Mouse (Mus musculus): ENCODE measurements around the gene Fcgr1.
"Not testable (repeated sequence)": the region's sequence is repeated elsewhere in the genome, so short reads cannot be mapped to it uniquely, and the experiment has no call there.

Fcgr1 gene

DNA sequence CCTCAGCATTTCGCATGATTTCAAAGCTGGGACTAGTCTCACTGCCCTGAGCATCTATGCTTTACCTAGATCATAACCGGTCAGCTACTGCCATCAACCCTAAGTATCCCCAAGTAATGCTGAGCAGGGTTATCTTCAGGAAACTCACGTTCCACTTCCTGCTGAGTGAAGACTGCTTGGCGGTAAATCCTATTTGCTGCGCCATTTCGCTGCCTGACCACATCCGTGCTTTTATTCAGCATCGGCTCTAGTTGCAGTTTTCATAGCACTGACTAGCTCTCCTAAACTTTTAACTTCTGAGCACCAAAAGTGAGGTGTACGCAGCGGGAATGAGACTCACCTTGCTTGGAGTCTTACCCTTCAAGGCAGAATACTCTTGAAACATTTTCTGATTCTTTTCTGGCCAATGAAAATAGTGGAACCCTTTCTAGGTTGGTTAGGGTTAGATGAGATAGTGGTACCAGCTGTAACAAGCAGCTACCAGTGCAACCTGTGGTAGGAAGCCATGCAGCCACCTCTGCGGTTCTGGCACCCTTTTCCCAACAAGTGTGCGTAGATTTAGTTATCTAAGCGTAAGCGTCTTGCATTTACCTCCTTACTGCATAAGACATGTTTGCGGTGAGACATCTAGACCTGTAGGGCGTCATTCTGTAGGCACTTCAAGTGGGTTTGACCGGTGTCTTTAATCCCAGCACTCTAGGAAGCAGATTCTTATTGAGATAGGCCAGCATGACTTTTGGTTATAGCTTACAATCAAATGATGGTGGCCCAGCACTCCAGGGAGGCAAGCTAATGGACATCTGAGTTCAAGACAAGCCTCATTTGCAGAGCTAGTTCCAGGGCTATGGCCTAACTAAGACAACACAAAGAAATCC lies 19.9 kb downstream of the Fcgr1 start:
- DNase-seq (ENCODE audit: low read depth, low spot score), result peak; percentile 52

GRCm38 (mm10) chr3:96269511-96270474 lies 24.0 kb downstream of the Fcgr1 start, which contains the start of gene Hist2h2bb:
Gene Hist2h2bb (plus strand): TSS chr3:96269752.
- peak; percentile 99 for DNase-seq (ENCODE audit: low read depth, low spot score)

DNA sequence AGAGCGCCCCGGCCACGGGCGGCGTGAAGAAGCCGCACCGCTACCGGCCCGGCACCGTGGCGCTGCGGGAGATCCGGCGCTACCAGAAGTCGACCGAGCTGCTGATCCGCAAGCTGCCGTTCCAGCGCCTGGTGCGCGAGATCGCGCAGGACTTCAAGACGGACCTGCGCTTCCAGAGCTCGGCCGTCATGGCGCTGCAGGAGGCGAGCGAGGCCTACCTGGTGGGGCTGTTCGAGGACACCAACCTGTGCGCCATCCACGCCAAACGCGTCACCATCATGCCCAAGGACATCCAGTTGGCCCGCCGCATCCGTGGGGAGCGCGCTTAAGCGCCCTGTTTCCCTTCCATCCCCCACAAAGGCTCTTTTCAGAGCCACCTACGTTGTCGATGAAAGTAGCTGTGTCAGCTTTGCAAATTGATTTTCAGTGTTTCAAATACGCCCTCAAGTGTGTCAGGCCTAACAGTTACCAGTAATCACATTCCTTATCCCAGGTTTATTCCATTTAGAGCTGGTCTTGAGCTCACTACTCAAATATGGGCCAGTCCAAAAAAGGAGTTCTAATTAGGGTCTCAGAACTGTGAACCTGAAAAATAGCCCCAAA lies 24.9 kb downstream of the Fcgr1 start:
- DNase-seq (ENCODE audit: low read depth, low spot score), result not testable (repeated sequence)

GRCm38 (mm10) chr3:96268051-96268775 lies 25.6 kb downstream of the Fcgr1 start, which contains the start of gene Hist2h3b:
Gene Hist2h3b (plus strand): TSS chr3:96268654.
- peak; percentile 90 for DNase-seq (ENCODE audit: low read depth, low spot score)

DNA sequence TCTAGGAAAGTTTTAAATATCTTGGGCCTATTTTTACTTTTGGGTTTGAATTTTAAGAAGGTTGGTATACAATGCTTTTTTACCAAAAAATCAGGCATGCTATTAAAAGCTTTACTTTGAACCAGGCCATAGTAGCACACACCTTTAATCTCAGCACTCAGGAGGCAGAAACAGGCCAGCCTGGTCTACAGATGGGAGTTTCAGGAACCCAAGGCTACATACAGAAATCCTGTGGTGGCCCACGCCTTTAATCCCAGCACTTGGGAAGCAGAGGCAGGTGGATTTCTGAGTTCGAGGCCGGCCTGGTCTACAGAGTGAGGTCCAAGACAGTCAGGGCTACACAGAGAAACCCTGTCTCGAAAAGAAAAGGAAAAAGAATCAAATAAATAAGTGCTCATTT lies 26.2 kb downstream of the Fcgr1 start:
- no peak for DNase-seq (ENCODE audit: low read depth, low spot score)

DNA sequence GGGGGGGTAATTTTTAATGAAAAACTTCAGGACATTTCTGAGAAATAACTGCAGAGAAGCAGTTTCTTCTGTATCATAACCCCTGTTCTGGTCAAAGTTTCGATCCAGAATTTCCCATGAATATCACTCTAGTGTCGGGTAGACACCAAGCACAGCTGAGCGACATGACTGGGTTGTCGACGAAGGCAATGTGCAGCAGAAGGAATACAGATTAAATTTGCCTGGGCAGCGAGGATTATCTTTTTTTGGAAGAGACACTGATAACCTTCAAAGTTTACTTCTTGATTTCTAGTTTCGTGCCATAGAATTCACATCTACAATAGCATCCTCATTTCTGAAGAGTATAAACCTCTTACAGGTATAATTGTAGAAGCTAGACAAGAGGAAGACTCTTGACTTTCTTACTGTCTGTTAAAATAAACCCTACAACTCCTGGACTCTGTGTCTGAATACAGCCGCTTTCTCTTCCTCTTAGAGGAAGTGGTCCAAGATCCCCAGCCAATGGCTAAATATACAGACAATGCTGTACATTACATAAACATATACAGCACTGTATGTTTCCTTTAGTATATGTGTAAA lies 27.5 kb downstream of the Fcgr1 start:
- DNase-seq (ENCODE audit: low read depth, low spot score), result no peak

DNA sequence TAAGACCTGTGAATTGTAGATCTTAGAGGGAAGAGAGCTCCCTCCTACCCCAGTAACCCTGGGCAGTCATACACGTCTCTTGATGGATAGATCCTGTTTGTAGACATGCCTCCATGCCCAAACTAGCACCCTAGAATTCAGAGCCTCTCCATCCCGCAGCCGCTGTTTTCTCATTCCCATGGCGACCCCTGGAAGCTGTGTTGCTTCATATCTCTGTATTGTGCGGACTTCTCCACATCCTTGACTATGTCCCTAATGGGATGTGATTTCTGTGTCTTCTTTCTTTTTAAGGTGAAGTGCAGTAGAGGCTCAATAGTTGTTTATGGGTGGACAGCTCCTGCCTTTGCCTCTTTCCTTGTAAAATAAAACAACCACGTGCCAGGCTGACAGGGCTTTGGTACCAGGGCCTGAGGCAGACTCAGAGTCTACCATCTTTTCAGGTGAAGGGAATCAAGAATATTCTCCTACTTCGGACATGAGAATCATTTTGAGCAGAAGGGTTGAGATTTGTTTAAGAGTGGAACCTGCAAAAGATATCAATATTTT lies 29.3 kb downstream of the Fcgr1 start:
- no peak for DNase-seq (ENCODE audit: low read depth, low spot score)

DNA sequence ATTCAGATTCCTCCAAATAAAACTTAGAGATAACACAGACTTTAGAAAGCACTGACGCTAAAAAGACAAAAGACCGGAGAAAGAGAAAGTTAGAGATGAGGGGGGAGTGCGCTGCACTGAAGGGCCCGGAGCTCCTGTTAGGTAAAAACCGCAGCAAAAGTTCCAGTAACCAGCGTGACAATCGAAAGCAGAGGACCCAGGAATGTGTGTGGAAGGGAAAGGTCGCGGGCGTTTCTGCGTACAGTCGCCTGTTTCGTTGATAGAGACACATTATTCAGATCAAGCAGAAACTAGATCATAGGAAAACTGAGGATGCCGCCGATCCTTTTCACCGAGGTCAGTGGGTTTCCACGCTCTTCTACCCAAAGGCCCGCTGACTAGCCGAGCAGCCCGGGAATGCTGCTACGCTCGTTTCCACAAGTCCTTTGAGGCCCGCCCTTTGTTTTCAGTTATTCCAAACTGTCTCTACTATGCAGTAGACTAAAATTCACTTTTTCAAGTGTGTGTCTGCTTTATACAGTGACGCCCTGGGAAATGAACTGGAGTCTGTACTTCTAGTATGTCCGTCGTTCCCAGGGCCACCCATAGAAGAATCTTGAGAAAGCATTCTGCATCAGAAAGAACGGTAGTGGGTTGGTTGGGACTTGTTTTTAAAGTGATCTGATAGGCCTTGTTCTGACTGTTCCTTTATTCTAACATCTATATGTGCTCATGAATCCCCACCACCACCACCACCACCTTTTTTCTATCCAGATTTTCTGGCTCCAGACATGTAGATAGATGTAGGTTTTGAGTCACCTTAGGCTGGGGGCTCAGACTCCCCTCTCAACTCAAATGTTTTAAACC lies 30.0 kb downstream of the Fcgr1 start:
- DNase-seq (ENCODE audit: low read depth, low spot score), result peak; percentile 46

GRCm38 (mm10) chr3:96262979-96263550 lies 30.7 kb downstream of the Fcgr1 start, which contains the start of gene Hist2h4:
Gene Hist2h4 (minus strand): TSS chr3:96263311.
- peak; percentile 96 for DNase-seq (ENCODE audit: low read depth, low spot score)

DNA sequence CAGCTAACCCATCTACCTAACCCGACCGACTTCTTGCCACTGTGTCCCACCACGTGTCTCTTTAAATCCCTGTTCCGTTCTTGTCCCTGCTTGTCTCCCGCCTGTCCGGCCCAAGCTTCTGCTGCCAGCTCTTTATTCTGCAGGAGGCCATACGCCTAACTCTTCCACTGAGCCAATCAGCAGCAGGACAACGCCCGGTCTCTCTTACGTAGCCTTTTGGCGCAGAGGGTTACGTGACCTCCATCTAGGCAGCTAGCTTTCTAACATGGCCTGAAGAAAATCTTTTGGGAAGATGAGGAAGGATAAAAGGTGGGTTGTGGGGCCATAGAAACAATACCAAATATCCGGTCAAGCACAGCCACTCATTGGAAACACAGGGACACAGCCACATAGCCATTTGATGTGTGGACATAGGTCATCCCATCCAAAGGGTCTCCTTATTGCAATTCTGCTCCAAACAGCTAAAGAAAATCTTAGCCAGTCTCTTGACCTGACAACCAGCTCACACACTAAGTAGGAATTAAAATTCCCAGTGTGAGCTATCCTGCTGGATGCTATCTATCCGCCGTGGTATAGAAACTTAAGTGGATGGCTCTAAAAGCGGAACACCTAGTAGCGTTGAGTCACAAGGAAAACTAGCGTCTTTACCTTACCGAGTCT lies 31.4 kb downstream of the Fcgr1 start:
- peak; percentile 83 for DNase-seq (ENCODE audit: low read depth, low spot score)

GRCm38 (mm10) chr3:96261623-96262022 lies 32.1 kb downstream of the Fcgr1 start:
- no peak for DNase-seq (ENCODE audit: low read depth, low spot score)

DNA sequence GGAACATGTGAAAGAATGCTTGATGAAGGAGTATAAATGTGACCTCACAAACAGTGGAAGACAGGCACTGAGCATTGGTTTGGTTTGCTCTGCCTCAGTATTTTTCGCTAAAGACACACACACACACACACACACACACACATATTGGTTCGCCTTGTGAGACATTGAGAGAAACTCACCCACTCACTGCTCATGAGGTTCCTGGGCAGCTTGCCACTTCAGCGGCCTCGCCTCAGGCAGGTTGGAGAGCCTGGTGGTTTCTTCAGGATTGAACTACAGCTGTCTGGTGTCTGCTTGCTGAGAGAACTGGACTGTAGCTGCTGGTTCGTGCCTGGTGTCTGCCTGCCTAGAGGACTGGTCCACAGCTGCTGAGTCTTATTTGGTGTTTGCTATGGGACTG lies 33.5 kb downstream of the Fcgr1 start:
- no peak for DNase-seq (ENCODE audit: low read depth, low spot score)

DNA sequence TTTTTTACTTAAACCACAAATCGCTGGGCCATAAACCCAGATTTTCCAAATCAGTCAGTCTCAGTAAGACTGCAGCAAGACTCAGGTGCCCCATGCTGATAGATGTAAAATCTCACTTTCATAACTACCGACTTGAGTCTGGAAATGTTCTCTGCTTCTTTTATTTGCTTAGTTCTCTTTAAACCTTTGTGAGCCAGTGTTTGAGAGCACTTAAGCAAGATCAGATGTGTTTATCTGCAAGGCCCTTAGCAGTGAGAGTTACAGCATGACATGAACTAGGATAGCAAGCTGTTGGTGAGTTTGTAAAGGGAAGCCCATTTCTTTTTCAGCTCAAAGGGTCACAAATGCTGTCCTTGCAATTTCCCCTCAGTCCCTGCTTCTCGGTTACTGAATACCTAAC lies 36.6 kb downstream of the Fcgr1 start:
- DNase-seq (ENCODE audit: low read depth, low spot score), result no peak

- DNase-seq (ENCODE audit: low read depth, low spot score), result no peak
These were observed 37.7 kb downstream of the Fcgr1 start for GRCm38 (mm10) chr3:96255926-96256593.

GRCm38 (mm10) chr3:96254683-96255355 lies 39.0 kb downstream of the Fcgr1 start:
- DNase-seq (ENCODE audit: low read depth, low spot score), result peak; percentile 52

DNA sequence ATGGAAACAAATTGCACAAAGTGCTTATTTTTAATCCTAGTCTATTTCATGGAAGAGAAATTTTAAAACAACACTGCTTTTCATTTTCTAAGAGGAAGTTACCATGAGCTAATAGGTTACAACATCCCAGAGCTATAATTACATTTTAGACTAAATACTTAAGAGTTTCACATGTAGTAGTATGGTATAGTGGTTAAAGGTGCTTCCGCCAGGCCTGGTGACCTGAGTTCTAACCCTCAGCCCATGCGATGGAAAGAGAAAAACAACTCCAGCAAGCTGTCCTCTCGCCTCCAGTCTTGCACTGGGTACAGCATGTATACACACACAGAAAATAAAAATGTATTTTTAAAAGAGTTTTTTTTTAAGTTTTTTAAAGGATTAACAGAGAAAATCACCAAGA lies 42.0 kb downstream of the Fcgr1 start:
- no peak for DNase-seq (ENCODE audit: low read depth, low spot score)

- DNase-seq (ENCODE audit: low read depth, low spot score), result peak; percentile 64
These were observed 42.9 kb downstream of the Fcgr1 start for GRCm38 (mm10) chr3:96250890-96251289.

DNA sequence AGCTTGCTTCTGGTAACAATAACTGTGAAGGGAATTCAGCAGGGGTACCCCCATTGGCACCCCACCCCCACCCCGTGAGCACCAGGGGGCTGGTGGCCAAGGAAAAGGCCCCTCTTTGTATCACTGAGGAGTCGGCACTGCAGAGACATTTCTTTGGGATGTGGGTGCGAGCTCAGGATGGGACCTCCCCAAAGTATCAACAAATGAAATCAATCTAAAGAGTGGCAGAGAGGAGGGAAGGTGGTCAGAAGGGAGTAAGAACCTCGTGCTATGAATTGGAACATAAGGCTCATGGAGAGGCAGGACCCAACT lies 44.8 kb downstream of the Fcgr1 start:
- DNase-seq (ENCODE audit: low read depth, low spot score), result no peak
